Mouse (Mus musculus): ENCODE data around the gene Adat1. TPM values are rescaled to one million over a fixed set of nuclear protein-coding genes. Genes with fewer than 3 reads are reported as not detected.
"Not testable (repeated sequence)": the region's sequence is repeated elsewhere in the genome, so short reads cannot be mapped to it uniquely, and the experiment has no call there.

The Adat1 gene
- polyA plus RNA-seq, 1 experiment: 2.5 TPM

DNA sequence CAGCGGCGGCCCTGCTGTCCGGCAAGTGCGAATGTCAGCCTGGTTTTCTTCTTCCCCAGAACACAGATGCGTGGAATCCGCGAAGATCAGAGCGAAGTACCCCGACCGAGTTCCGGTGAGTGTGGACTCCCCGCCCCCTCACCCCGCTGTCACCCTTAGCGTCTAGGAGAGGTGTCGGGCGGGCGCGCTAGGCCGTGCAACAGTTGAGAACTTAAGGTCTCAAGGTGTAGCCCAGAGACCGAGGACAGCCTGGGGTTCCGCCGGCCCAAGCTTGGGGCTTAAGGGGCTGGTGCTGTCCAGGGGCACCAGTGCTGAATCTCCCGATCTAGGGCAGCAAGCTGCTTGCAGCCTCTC lies 51.0 kb downstream of the Adat1 start:
- 1% methylated on average over 23 of the region's 23 CpGs for WGBS
- TF ChIP-seq CTCF (IDR thresholded peaks at IDR 0.05; ENCODE audit: control insufficient read depth, insufficient read depth, low read length) (no peak), POLR2A (IDR thresholded peaks at IDR 0.05; ENCODE audit: borderline replicate concordance, control insufficient read depth, low read depth, low read length) (no peak)
- peaks cover 2% of the 10 kb centered on the region for H3K4me1 ChIP-seq (ENCODE audit: control insufficient read depth, insufficient read depth, low read length)
- H3K4me3 ChIP-seq (replicated peaks; ENCODE audit: control insufficient read depth, low read depth, low read length): peak overlapping the region; percentile 97
- H3K27ac ChIP-seq (ENCODE audit: control insufficient read depth, insufficient read depth, low read depth, low read length, poor library complexity): peak overlapping the region; percentile 85

DNA sequence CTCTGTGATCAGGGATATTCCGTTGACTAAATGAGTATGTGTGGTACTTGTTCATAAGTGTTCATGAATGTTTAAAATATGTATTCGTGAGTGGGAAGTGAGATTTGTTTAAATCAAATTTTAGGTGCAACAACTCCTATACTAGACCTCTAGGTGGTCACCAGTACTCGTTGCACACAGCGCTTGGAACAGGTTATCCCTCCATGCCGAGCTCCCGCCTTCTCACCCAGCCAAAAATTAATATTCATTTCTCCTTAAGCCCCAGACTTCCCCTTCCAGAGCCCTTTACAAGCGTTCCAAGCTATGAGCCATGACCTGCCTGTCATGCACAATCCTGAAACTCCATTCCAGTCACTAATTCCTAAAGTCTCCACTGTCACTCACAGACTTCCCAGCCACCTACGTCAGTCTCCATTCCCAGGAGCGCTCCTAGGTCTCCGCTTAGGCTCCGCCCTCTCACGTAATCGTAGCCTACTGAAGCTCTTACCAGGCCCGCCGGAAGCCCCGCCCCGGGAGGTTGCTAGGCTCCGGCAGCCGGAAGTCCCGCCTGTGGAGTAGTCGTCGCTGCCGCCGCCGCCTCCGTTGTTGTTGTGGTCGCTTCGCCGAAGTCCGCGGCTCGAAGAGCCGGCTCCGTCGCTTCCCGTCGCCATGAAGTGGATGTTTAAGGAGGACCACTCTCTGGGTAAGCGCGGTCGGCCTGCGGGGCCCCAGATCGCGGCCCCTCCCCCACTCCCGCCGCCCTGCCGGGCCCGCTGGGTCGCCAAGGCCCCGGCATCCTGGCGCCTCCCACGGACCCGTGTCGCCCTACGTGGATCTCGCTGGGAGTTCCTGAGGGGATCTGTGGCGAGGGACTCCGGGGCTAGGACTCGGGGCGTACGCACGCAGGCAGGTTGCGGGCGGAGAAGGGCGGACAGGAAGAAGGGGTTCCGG lies 51.7 kb downstream of the Adat1 start, which contains the start of gene Gabarapl2:
Gene Gabarapl2, plus strand, starts transcription at position 533 of the 930 bp plus-strand sequence.
- peak within 1 kb of the TSS; percentile 85 for H3K27ac ChIP-seq (ENCODE audit: control insufficient read depth, insufficient read depth, low read depth, low read length, poor library complexity)
- WGBS: under 1% methylated on average over 65 of the region's 65 CpGs
- TF ChIP-seq POLR2A (IDR thresholded peaks at IDR 0.05; ENCODE audit: borderline replicate concordance, control insufficient read depth, low read depth, low read length): peak; percentile 54; the same call in 1 of the 2 replicates
- no peak for TF ChIP-seq CTCF (IDR thresholded peaks at IDR 0.05; ENCODE audit: control insufficient read depth, insufficient read depth, low read length)
- H3K4me3 ChIP-seq (replicated peaks; ENCODE audit: control insufficient read depth, low read depth, low read length): peak within 1 kb of the TSS; percentile 97
- H3K4me1 ChIP-seq (ENCODE audit: control insufficient read depth, insufficient read depth, low read length): peaks cover 2% of the 10 kb centered on the region

DNA sequence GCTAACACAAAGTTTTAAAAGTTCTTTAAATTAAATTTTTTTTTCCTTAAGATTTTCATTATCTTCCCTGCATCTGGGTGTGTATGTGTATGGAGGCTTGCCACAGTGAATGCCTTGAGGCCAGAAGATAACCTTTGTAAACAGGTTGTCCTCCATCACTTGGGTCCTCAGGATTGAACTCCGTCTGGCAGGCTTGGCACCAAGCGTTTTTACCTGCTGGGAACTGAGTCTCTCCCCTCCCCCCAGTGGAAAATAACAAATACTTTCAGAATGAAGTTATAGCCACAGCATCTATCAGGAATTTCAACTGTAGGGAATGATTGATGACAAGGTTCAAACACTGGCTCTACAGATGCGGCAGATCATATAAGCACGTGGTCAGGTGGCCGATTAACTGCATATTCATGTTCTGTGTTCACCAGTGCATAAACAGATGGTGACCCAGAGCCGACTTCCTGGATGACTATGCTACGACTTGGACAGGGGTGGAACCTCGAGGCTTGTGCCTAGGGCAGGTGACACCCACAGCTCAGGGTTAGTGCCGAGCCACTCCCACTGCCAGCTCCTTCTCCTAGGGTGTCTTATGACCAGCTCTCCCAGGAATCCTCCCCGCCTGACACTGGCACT lies 52.5 kb downstream of the Adat1 start:
- no peak overlapping the region for H3K27ac ChIP-seq (ENCODE audit: control insufficient read depth, insufficient read depth, low read depth, low read length, poor library complexity)
- TF ChIP-seq POLR2A (IDR thresholded peaks at IDR 0.05; ENCODE audit: borderline replicate concordance, control insufficient read depth, low read depth, low read length) (peak; percentile 47; the same call in 1 of the 2 replicates), CTCF (IDR thresholded peaks at IDR 0.05; ENCODE audit: control insufficient read depth, insufficient read depth, low read length) (no peak)
- WGBS: 7% methylated on average over 10 of the region's 10 CpGs
- peaks cover 2% of the 10 kb centered on the region for H3K4me1 ChIP-seq (ENCODE audit: control insufficient read depth, insufficient read depth, low read length)
- H3K4me3 ChIP-seq (replicated peaks; ENCODE audit: control insufficient read depth, low read depth, low read length): peak overlapping the region; percentile 42

DNA sequence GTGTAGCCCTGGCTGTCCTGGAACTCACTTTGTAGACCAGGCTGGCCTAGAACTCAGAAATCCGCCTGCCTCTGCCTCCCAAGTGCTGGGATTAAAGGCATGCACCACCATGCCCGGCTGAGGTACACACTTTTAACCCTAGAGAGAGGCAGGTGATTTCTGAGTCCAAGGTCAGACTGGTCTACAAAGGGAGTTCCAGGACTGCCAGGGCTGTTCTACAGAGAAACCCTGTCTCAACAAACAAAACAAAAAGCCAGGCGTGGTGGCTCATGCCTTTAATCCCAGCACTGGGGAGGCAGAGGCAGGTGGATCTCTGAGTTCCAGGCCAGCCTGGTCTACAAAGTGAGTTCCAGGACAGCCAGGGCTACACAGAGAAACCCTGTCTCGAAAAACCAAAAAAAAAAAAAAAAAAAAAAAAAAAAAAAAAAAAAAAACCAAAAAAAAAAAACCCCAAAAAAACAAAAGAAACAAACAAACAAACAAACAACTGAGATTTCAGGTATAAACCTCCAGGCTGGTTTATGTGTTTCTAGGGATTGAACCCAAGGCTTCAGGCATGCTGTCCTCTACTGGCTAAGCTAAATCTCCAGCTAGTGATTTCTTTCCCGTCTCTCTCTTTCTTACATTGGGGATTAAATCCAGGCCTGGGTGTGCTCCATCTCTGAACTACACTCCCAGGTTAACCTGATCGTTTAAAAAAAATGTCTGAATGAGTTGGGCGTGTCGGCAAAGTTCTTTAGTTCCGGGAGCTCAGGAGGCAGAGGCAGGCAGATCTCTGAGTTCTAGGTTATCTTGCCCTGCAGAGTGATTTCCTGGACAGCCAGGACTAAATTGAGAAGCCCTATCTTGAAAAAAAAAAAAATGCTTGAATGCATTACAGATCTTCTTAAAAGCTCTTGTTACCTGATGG lies 53.8 kb downstream of the Adat1 start:
- not testable (repeated sequence) for H3K4me3 ChIP-seq (replicated peaks; ENCODE audit: control insufficient read depth, low read depth, low read length); H3K4me1 ChIP-seq (ENCODE audit: control insufficient read depth, insufficient read depth, low read length); H3K27ac ChIP-seq (ENCODE audit: control insufficient read depth, insufficient read depth, low read depth, low read length, poor library complexity)
- 83% methylated on average over 9 of the region's 9 CpGs for WGBS

DNA sequence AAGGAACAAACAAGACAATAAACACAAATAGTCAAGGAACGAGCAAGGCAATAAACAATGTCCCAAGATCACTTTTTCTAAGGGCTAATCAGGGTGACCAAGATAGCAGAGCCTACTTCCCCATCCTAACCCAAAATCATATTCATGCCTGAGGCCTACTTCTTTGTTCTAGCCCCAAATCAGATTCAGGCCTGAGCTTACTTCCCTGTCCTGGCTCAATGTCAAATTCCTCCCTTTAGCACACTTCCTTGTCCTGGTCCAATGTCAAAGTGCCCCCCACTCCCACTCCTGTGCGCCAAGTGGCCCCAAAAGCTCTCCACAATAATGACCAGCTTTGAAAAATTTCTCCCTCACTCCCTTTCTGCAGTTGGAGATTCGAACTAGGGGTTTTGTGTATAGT lies 54.9 kb downstream of the Adat1 start:
- Histone ChIP-seq H3K27ac (ENCODE audit: control insufficient read depth, insufficient read depth, low read depth, low read length, poor library complexity) (no peak overlapping the region), H3K4me1 (ENCODE audit: control insufficient read depth, insufficient read depth, low read length) (peaks cover 2% of the 10 kb centered on the region), H3K4me3 (replicated peaks; ENCODE audit: control insufficient read depth, low read depth, low read length) (no peak overlapping the region)
- TF ChIP-seq POLR2A (IDR thresholded peaks at IDR 0.05; ENCODE audit: borderline replicate concordance, control insufficient read depth, low read depth, low read length) (no peak), CTCF (IDR thresholded peaks at IDR 0.05; ENCODE audit: control insufficient read depth, insufficient read depth, low read length) (no peak)
- whole genome bisulfite sequencing: 59% methylated on average over 3 of the region's 3 CpGs

DNA sequence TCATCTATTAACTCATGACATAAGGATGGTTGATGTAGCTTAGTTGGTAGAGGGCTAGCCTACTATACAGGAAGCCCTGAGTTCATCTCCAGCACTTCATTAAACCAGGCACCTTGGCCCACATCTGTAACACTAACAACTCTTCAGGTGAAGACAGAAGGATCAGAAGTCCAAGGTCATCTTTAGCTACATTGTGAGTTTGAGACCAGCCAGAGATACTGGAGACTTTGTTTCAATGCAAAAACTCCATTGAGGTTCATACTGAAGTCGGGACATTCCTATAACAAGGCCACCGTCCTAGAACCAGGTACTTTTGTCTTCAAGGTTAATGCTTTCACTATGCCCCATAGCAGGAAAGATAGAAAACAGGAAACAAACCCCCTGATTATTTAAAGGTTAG lies 57.9 kb downstream of the Adat1 start:
- WGBS: 75% methylated on average over 2 of the region's 2 CpGs
- Histone ChIP-seq H3K4me3 (replicated peaks; ENCODE audit: control insufficient read depth, low read depth, low read length) (no peak overlapping the region), H3K4me1 (ENCODE audit: control insufficient read depth, insufficient read depth, low read length) (no peaks in the 10 kb centered on the region), H3K27ac (ENCODE audit: control insufficient read depth, insufficient read depth, low read depth, low read length, poor library complexity) (no peak overlapping the region)
- TF ChIP-seq CTCF (IDR thresholded peaks at IDR 0.05; ENCODE audit: control insufficient read depth, insufficient read depth, low read length) (no peak), POLR2A (IDR thresholded peaks at IDR 0.05; ENCODE audit: borderline replicate concordance, control insufficient read depth, low read depth, low read length) (no peak)

DNA sequence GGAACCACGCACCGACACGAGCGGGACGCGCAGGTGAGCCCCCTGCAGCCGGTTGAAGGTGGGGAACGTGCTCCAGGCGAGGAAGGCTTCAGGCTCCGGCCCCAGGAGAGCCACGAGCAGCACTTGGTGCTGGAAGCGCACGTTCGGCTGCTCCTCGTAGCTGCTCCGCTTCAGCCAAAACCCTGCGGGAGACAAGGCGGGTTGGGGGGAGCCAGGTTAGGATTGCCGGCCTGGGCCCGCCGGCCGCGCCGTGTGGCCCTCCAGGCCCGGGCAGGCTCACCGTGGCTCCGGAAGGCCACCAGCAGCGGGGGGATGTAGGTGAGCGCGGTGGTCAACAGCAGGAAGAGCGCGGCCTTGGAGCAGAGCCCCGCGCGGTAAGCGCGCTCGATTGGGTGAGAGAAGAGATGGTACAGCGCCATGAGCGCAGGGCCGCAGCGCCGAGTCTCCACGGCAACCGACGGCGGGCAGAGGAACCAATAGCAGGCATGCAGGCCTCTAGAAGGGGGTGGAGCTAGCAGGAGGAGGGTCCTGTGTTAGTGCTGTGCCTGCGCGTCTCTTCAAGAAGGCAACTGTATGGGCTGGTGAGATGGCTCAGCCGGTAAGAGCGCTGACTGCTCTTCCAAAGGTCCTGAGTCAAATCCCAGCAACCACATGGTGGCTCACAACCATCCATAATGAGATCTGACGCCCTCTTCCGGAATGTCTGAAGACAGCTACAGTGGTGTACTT lies 58.6 kb downstream of the Adat1 start, which contains the start of gene Tmem231:
Gene Tmem231, minus strand, starts transcription at position 534 of the 729 bp plus-strand sequence.
- peak within 1 kb of the TSS; percentile 69 for H3K4me3 ChIP-seq (replicated peaks; ENCODE audit: control insufficient read depth, low read depth, low read length)
- peak within 1 kb of the TSS; percentile 59 for H3K27ac ChIP-seq (ENCODE audit: control insufficient read depth, insufficient read depth, low read depth, low read length, poor library complexity)
- H3K4me1 ChIP-seq (ENCODE audit: control insufficient read depth, insufficient read depth, low read length): no peaks in the 10 kb centered on the region
- 2% methylated on average over 53 of the region's 53 CpGs for WGBS
- no peak for TF ChIP-seq CTCF (IDR thresholded peaks at IDR 0.05; ENCODE audit: control insufficient read depth, insufficient read depth, low read length)
- TF ChIP-seq POLR2A (IDR thresholded peaks at IDR 0.05; ENCODE audit: borderline replicate concordance, control insufficient read depth, low read depth, low read length): peak; percentile 49; the same call in 1 of the 2 replicates

Measured in bone marrow, adult 2 months (tissue).